Mouse (Mus musculus) left cerebral cortex, postnatal 10 days (tissue): ENCODE measurements at regions not wholly inside any gene's neighbourhood (a gene's known extent, or its start where the extent isn't known, plus 50 kb on each side); places are given as distances from the start of the nearest gene placed in this dataset.

Experiments
- DNase-seq, 2 experiments: peaks; one replicate each; pipeline ENCODE4 v3.0.0; 2021 to 2022; ENCODE audit warnings: low spot score in 2 of 2, mixed read lengths in 1 of 2; ENCODE audit errors: extremely low spot score in 1 of 2
- intact Hi-C: fragments of 180-260 bp; cut with DNase I; formaldehyde crosslinking; loops from one replicate; pipeline ENCODE4 v1.15.1; 2025

DNA sequence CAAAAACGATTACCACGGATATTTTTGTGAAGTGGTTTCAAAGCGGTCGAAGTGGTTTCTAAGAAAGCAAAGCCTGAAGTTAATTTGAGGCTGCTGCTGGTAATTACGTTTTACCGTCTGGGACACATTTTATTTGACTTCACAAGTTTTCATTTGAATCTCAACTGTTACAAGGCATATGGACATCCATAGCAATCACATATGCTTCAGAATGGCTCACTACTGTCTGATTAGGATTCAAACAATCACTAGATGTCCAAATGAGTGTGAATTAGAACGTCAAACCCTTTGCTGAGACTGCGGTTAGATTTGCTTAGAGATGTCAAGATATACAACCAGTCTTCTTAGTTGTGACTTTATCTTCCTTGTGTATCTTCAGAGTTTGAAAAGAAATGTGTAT is 1577.1 kb downstream of the Grik2 start:
- intact Hi-C loops = no loop called here
- peak in 1 of 2 experiments; percentile 2 for DNase-seq
